Mouse (Mus musculus): ENCODE measurements around the gene Gm10272.
"Not testable (repeated sequence)": the region's sequence is repeated elsewhere in the genome, so short reads cannot be mapped to it uniquely, and the experiment has no call there.

Gm10272 gene

DNA sequence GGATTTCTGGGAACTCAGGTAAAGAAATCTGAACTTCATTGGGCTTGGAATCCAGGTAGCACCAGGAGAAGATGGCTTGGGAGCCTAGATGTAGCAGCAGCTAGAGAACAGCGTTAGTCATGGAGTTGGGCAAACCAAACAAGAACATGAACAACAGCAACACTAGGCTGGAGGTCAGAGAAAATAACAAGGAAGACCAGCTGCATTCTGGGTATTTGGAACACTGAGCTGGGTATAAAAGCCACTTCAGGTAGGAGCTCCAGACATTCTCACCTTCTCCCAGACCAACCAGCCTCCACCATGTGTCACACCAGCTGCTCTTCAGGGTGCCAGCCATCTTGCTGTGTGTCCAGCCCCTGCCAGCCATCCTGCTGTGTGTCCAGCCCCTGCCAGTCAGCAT lies at the start of gene Gm10272:
TSS of gene Gm10272 (plus strand) at position 301 of the 400 bp plus-strand sequence.
- CTCF ChIA-PET: no interaction called here

DNA sequence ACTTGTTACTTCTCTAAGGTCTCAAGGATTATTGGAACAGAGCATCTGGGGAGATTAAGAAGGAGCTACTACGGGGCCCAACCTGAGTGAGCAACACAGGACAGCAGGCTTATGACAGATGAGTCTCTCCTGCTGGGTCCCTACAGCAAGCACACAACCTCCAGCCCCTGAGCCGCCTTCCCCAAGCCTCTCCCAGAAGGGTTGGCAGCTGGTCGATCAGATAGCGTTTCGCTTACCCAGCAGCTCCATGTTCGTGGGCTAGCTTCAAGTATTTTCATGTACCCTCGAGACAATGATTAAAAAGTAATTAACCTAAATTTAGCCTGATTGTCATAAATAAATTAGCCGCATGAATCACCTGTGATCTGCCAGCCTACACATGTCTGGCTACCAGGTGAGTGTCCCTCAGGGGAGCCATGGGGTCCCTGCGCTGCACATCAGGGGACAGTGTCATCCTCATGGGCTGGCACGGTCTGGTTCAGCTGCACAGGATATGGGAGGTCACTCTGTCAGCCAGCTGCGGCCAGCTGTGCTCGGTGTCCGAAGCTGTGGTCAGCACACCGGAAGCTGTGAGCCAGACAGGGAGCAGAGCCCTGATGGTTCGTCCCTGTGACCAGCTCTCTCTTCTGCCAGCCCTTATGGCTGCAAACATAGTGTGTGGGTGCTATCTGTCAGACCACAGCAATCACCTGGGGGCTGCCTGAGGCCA lies 48.0 kb upstream of the Gm10272 start:
- CTCF ChIA-PET: no interaction called here

DNA sequence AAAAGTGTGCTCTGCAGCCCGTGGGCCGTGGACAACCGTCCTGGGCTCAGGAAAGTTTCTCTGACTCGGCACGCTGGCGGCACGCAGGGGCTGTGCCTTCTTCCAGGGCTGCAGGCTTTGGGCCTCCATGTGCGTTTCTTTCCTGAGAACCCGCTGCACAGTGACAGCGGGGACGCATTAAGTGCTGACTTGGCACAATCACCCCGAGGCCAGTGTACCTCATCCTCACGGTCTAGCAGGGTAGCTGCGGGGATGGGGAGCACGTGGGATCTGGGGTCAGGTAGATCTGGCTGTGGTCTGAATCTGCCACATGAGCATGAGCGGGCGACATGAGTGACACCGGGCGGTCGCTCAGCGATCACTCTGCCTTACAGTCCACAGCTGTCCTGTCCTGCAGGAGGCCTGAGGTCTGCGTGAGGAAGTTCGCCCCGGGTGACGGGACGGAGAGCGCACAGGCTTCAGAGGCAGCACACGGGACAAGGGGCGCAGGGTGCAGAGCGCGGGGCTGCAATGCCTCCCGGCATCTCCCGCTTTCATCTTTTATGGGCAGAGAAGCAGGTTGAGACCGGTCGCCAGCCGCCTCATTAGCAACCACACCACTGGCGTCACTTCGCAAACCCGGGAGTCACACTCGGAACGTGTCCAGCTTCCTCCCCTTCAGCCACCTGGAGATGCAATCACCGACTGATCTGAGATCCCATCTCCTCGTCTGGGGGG lies 42.3 kb upstream of the Gm10272 start:
- CTCF ChIA-PET: no interaction called here

DNA sequence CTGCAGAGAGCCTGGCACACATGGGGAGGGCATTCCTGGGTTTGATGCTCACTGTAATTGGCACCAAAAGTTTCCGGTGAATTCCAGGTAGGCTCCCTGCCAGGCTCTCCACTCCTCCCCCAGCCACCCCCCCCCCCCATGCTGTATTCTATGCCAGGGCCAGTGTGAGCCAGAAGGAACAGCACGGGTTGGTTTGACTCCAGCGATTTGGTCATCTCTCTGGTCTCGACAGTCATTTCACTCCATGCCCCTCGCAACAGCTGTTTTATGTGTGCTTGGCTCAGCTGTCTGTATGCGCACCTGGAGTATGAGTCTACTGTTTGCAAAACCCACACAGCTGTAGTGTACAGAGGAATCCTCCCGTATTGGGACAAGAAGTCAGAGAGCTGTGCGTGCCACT lies 40.1 kb upstream of the Gm10272 start:
- CTCF ChIA-PET: interaction anchor here (0.7 kb wide), 1 partner anchor 15 kb away, joined by 3 read pairs; no protein-coding TSS in a partner anchor

DNA sequence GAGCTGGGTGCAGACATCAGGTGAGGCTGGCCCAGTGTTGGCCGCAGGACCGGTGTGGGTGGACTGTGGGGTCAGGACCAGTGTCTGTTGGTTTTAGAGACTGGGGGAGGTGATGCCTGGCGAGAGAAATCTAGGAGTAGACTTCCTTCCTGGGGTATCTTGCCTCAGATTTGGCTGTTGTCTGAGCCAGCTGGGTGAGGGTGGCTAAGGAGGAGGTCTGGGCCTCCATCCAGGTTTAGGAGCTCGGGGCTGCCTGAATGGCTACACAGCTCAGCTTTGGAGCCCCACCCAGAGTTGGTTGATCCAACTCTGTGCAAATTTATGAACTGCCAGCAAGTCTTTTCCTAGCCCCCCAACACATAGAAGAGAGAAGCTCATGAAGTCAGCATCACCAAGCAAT lies 39.0 kb upstream of the Gm10272 start:
- CTCF ChIA-PET: no interaction called here

DNA sequence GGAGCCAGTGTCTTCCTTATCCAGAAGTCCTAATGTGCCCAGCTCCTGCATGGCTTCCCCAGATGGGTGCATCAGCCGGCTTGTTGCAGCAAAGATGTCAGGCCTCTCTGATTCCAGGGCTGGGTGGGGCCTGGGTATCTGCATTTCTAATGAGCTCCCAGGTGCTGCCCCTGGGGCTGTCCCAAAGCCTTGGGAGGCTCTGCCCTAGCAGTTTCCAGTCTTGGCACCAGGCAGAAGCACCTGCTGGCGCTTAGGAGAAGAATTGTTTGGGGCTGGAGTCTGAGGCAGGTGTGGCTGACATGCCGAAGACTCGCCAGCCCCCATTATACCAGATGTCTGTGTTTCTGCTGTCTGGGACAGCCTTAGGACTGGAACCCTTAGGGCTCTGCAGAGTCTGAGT lies 35.7 kb upstream of the Gm10272 start:
- CTCF ChIA-PET: no interaction called here

DNA sequence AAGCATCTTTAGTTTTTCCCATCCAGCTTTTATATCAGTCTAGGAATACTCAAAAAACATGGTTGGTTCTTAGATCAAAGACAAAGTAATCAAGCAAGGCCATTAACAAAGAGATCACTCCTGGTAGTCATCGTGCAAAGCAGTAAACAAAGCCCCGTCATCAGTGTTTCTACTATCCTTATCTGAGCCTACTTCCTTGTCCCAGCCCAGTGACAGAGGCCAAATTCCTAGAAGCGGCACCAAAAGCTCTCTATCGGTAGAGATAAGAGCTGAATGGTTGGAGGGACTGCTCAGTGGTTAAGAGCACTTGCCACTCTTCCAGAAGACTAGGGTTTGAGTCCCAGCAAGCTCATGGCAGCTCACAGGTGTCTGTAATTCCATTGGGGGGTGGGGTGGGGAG lies 34.9 kb upstream of the Gm10272 start:
- CTCF ChIA-PET: no interaction called here

DNA sequence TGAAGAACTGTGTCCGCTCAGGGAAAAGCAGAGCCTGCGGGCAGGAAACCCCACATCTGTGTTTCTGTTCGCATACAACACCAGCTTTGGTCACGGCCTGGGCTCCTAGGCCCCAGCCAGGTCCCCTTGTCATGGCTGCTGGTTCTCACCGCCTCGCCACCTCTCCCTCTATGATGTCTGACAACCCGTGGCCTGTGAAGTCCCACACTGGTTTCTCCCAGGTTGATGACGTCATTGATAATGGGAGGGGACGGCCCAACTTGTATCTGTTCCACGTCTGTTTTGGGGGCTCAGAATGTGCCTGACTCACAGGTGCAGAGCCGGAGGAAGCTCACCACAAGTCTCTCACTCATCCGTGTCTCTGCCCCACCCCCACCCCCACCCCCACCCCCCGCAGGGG lies 32.7 kb upstream of the Gm10272 start:
- CTCF ChIA-PET: no interaction called here

GRCm38 (mm10) chr10:77677562-77677961 lies 28.9 kb upstream of the Gm10272 start:
- CTCF ChIA-PET: no interaction called here

DNA sequence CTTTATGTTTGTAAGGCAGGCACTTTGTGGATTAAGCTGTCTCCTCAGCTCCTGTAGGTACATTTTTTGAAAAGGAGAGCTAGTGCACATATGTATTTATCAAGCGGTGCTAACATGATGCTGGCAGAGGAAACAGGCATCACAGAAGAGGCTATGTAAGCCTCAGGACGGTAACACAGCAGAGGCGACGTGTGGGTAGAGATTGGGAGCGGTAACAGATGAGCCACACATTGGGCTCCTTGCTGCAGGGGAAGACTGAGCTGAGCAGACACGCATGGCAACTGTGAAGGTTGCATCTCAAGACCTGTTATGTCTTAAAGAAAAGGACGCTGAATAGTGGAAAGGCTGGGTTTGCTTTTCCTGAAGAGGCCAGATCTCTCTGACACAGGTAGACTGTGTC lies 23.4 kb upstream of the Gm10272 start:
- CTCF ChIA-PET: no interaction called here

GRCm38 (mm10) chr10:77684181-77684580 lies 22.2 kb upstream of the Gm10272 start:
- CTCF ChIA-PET: interaction anchor here (0.6 to 0.7 kb wide), 2 partner anchors 27 to 47 kb away, joined by 3 to 12 read pairs; no protein-coding TSS in a partner anchor

- CTCF ChIA-PET: no interaction called here
Observed at GRCm38 (mm10) chr10:77685895-77686664, 20.3 kb upstream of the Gm10272 start, which contains the start of gene Tspear. Tspear (plus strand) TSS chr10:77686569.

GRCm38 (mm10) chr10:77687021-77687420 lies 19.4 kb upstream of the Gm10272 start:
- CTCF ChIA-PET: no interaction called here

DNA sequence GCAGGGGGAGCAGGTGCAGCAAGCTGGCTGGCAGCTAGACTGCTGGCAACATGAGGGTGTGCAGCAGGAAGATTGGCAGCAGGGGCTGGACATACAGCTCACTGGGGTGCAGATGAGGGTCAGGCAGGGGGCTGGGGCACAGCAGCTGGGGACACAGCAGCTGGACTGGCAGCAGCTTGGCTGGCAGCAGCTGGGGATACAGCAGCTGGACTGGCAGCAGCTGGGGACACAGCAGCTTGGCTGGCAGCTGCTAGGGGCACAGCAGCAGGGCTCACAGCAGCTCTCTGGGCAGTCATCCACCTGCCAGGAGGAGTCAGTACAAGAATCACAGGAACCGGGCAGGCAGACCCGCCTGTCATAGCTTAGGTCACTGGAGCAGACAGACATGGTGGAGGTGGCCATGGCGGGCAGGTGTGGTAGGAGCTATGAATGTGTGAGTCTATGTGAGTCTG lies 16.0 kb upstream of the Gm10272 start, which contains the start of gene Gm19402:
TSS of gene Gm19402 (minus strand) at position 402 of the 452 bp plus-strand sequence.
- CTCF ChIA-PET: not testable (repeated sequence)

- CTCF ChIA-PET: no interaction called here
Observed at GRCm38 (mm10) chr10:77697133-77697532, 9.3 kb upstream of the Gm10272 start, which contains the start of gene Gm9508. Gm9508 (minus strand) TSS chr10:77697233.

DNA sequence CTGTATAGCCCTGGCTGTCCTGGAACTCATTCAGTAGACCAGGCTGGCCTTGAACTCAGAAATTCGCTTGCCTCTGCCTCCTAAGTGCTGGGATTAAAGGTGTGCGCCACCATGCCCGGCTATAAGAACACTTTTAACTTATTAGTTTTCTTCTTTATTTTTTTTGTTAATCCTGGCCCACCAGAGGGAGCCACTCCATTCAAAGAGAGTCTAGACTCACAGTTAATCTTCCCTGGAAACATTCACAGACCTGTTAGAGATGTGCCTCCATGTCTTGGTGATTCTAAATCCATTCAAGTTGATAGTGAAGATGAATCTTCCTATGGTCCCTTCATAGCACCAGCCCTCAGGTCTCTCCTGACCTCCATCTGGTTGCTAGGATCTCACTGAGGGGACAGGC lies 3.4 kb downstream of the Gm10272 start:
- CTCF ChIA-PET: no interaction called here

- CTCF ChIA-PET: not testable (repeated sequence)
Observed at GRCm38 (mm10) chr10:77711157-77711556, 4.7 kb downstream of the Gm10272 start, which contains the start of gene Gm10024. Gm10024 (plus strand) TSS chr10:77711457.

DNA sequence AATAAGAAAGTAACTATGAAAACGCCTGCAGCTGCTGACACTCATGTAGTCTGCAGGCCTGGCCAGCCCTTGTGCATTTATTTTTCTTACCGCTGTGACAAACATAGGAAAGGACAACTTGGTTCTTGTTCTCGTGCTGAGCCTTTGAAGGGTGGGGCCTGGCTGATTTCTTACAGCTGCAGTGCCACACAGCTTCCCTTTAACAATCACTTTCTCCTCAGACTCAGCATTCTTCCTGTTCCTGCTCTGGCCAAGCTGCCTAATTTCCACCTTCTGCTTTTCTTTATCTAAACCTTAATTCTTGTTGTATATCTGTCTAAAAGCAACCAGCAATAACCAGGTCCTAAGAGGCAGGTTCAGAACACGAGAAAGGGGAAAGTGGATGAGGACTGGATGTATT lies 7.3 kb downstream of the Gm10272 start:
- CTCF ChIA-PET: no interaction called here

GRCm38 (mm10) chr10:77715507-77715906 lies 9.1 kb downstream of the Gm10272 start, which contains the start of gene Gm10142:
Gm10142 (plus strand) TSS chr10:77715807.
- CTCF ChIA-PET: interaction anchor here (0.7 kb wide), 1 partner anchor 647 kb away, joined by 10 read pairs; no protein-coding TSS in a partner anchor

DNA sequence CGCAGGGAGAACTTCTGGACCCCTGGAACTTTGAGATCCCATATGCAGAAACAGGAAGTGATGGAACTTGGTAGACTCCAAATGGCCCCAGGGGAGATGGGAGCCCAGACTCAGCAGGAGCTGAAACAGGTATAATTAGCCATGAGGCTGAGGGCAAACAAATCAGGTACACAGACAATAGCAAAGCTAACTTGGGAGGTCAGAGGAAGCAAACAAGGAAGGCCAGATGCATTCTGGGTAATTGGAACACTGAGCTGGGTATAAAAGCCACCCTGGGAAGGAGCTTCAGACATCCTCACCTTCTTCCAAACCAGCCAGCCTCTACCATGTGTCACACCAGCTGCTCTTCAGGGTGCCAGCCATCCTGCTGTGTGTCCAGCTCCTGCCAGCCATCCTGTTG lies 13.9 kb downstream of the Gm10272 start, which contains the start of gene Krtap12-1:
TSS of gene Krtap12-1 (plus strand) at position 301 of the 400 bp plus-strand sequence.
- CTCF ChIA-PET: not testable (repeated sequence)

GRCm38 (mm10) chr10:77724855-77725254 lies 18.4 kb downstream of the Gm10272 start:
- CTCF ChIA-PET: no interaction called here

DNA sequence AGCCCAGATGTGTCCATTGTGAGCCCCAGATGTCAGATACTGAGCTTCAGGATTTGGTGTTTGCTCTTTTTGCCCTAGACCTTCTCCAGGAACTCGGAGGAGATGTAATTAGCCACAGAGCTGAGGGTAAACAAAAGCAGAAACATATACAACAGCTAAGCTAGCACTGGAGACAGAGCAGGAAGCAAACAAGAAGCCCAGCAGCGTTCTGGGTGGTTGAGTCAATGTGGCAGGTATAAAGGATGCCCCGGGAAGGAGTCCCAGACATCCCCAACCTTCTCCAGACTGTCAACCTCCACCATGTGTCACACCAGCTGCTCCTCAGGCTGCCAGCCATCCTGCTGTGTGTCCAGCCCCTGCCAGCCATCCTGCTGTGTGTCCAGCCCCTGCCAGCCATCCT lies 19.8 kb downstream of the Gm10272 start, which contains the start of gene Gm10100:
TSS of gene Gm10100 (plus strand) at position 301 of the 400 bp plus-strand sequence.
- CTCF ChIA-PET: no interaction called here
